Mouse (Mus musculus) forebrain, embryonic 10.5 days (tissue): ENCODE measurements at regions not wholly inside any gene's neighbourhood (a gene's known extent, or its start where the extent isn't known, plus 50 kb on each side); places are given as distances from the start of the nearest gene placed in this dataset.

Experiments used
- DNase-seq: peaks from one replicate; pipeline ENCODE4 v3.0.0-alpha.2; 2017; ENCODE audit warnings: low spot score; ENCODE audit errors: extremely low spot score
- H3K27ac ChIP-seq: fragments of 300-500 bp; sonication (generic); 2 replicates; pipeline ENCODE4 v1.5.1; 2016; ENCODE audit warnings: mild to moderate bottlenecking
- H3K27me3 ChIP-seq: fragments of 300-500 bp; sonication (generic); 2 replicates; pipeline ENCODE4 v1.6.1; 2016; ENCODE audit warnings: mild to moderate bottlenecking; ENCODE audit not compliant: poor library complexity, severe bottlenecking
- H3K36me3 ChIP-seq: fragments of 300-500 bp; sonication (generic); replicated peaks from 2 replicates; pipeline ENCODE4 v1.6.1; 2016; ENCODE audit warnings: mild to moderate bottlenecking, moderate library complexity
- H3K4me1 ChIP-seq: fragments of 300-500 bp; sonication (generic); 2 replicates; pipeline ENCODE4 v1.6.1; 2016
- H3K4me3 ChIP-seq: fragments of 300-500 bp; sonication (generic); 2 replicates; pipeline ENCODE4 v1.5.1; 2016; ENCODE audit warnings: mild to moderate bottlenecking, moderate library complexity
- H3K9me3 ChIP-seq: fragments of 300-500 bp; sonication (generic); 2 replicates; pipeline ENCODE4 v1.6.1; 2016; ENCODE audit warnings: mild to moderate bottlenecking, moderate library complexity
- WGBS: fragments of 180-500 bp; shearing (Covaris S2); methylation state at CpG from one replicate; pipeline ENCODE4 v1.1.7; 2016; 5-methylcytosine and 5-hydroxymethylcytosine counted together

- no peaks in the 10 kb centered on the region for H3K4me1 ChIP-seq
- H3K4me3 ChIP-seq: no peak overlapping the region
- 35% methylated on average over 9 of the region's 9 CpGs for WGBS
- DNase-seq: peak; percentile 64
- no peak overlapping the region for H3K27ac ChIP-seq
- H3K27me3 ChIP-seq: no peaks in the 10 kb centered on the region
- H3K36me3 ChIP-seq: no peaks in the 10 kb centered on the region
- H3K9me3 ChIP-seq: no peaks in the 10 kb centered on the region
Measured at GRCm38 (mm10) chr15:7459992-7460820, 62.0 kb upstream of the Egflam start.

GRCm38 (mm10) chr15:7462549-7462948 is 64.4 kb upstream of the Egflam start:
- WGBS: 86% methylated on average over 18 of the region's 18 CpGs
- no peak for DNase-seq

GRCm38 (mm10) chr15:7463444-7464350 is 65.5 kb upstream of the Egflam start:
- no peak for DNase-seq
- H3K27me3 ChIP-seq: no peaks in the 10 kb centered on the region
- WGBS: 83% methylated on average over 15 of the region's 15 CpGs

More at GRCm38 (mm10) chr15:7462549-7462948, 64.4 kb upstream of the Egflam start:
- no peaks in the 10 kb centered on the region for H3K27me3 ChIP-seq
- no peaks in the 10 kb centered on the region for H3K4me1 ChIP-seq
- no peaks in the 10 kb centered on the region for H3K9me3 ChIP-seq
- H3K36me3 ChIP-seq: no peaks in the 10 kb centered on the region
- H3K4me3 ChIP-seq: no peak overlapping the region
- no peak overlapping the region for H3K27ac ChIP-seq

GRCm38 (mm10) chr15:7480211-7480610 is 82.0 kb upstream of the Egflam start:
- no peak for DNase-seq
- Histone ChIP-seq H3K36me3 (no peaks in the 10 kb centered on the region), H3K27ac (no peak overlapping the region), H3K4me1 (peaks cover 10% of the 10 kb centered on the region), H3K9me3 (no peaks in the 10 kb centered on the region), H3K27me3 (peaks cover 13% of the 10 kb centered on the region), H3K4me3 (no peak overlapping the region)
- 16% methylated on average over 11 of the region's 11 CpGs for WGBS

More at GRCm38 (mm10) chr15:7463444-7464350, 65.5 kb upstream of the Egflam start:
- Histone ChIP-seq H3K36me3 (no peaks in the 10 kb centered on the region), H3K9me3 (no peaks in the 10 kb centered on the region), H3K27ac (no peak overlapping the region), H3K4me3 (no peak overlapping the region), H3K4me1 (no peaks in the 10 kb centered on the region)

- WGBS: 40% methylated on average over 5 of the region's 5 CpGs
- H3K4me1 ChIP-seq: peaks cover 10% of the 10 kb centered on the region
- no peak overlapping the region for H3K27ac ChIP-seq
- DNase-seq: no peak
- H3K36me3 ChIP-seq: no peaks in the 10 kb centered on the region
- H3K9me3 ChIP-seq: no peaks in the 10 kb centered on the region
- no peak overlapping the region for H3K4me3 ChIP-seq
- peaks cover 13% of the 10 kb centered on the region for H3K27me3 ChIP-seq
Measured at GRCm38 (mm10) chr15:7480792-7481210, 82.6 kb upstream of the Egflam start.

GRCm38 (mm10) chr15:7483686-7484085 is 85.5 kb upstream of the Egflam start:
- WGBS: 89% methylated on average over 5 of the region's 5 CpGs
- H3K36me3 ChIP-seq: no peaks in the 10 kb centered on the region
- DNase-seq: no peak
- H3K4me1 ChIP-seq: peaks cover 10% of the 10 kb centered on the region
- H3K4me3 ChIP-seq: no peak overlapping the region
- H3K9me3 ChIP-seq: no peaks in the 10 kb centered on the region
- peaks cover 13% of the 10 kb centered on the region for H3K27me3 ChIP-seq
- H3K27ac ChIP-seq: no peak overlapping the region

- Histone ChIP-seq H3K4me3 (no peak overlapping the region), H3K27me3 (no peaks in the 10 kb centered on the region), H3K36me3 (no peaks in the 10 kb centered on the region), H3K27ac (no peak overlapping the region), H3K9me3 (no peaks in the 10 kb centered on the region), H3K4me1 (0 out of 2 replicates have a peak, but pooled peaks cover 3% of the 10 kb centered on the region)
- no peak for DNase-seq
- WGBS: 87% methylated on average over 7 of the region's 7 CpGs
Measured at GRCm38 (mm10) chr15:7491091-7491490, 92.9 kb upstream of the Egflam start.

- no peak for DNase-seq
- H3K36me3 ChIP-seq: no peaks in the 10 kb centered on the region
- no peaks in the 10 kb centered on the region for H3K9me3 ChIP-seq
- no peaks in the 10 kb centered on the region for H3K27me3 ChIP-seq
- WGBS: 94% methylated on average over 10 of the region's 10 CpGs
- H3K4me3 ChIP-seq: no peak overlapping the region
- H3K4me1 ChIP-seq: 0 out of 2 replicates have a peak, but pooled peaks cover 3% of the 10 kb centered on the region
- no peak overlapping the region for H3K27ac ChIP-seq
Measured at GRCm38 (mm10) chr15:7493126-7493669, 95.0 kb upstream of the Egflam start.

- WGBS: 97% methylated on average over 4 of the region's 4 CpGs
- no peak for DNase-seq
- H3K9me3 ChIP-seq: no peaks in the 10 kb centered on the region
- no peaks in the 10 kb centered on the region for H3K36me3 ChIP-seq
- H3K4me1 ChIP-seq: no peaks in the 10 kb centered on the region
- H3K4me3 ChIP-seq: no peak overlapping the region
- H3K27ac ChIP-seq: no peak overlapping the region
- H3K27me3 ChIP-seq: no peaks in the 10 kb centered on the region
Measured at GRCm38 (mm10) chr15:7497852-7498251, 99.7 kb upstream of the Egflam start.

- no peak overlapping the region for H3K27ac ChIP-seq
- no peaks in the 10 kb centered on the region for H3K36me3 ChIP-seq
- no peaks in the 10 kb centered on the region for H3K9me3 ChIP-seq
- no peaks in the 10 kb centered on the region for H3K27me3 ChIP-seq
- WGBS: 74% methylated on average over 8 of the region's 8 CpGs
- H3K4me3 ChIP-seq: no peak overlapping the region
- H3K4me1 ChIP-seq: peaks cover 6% of the 10 kb centered on the region
- DNase-seq: no peak
Measured at GRCm38 (mm10) chr15:7508535-7508934, 110.3 kb upstream of the Egflam start.

GRCm38 (mm10) chr15:7514743-7515273 is 116.6 kb upstream of the Egflam start:
- no peaks in the 10 kb centered on the region for H3K9me3 ChIP-seq
- no peaks in the 10 kb centered on the region for H3K36me3 ChIP-seq
- peaks cover 7% of the 10 kb centered on the region for H3K4me1 ChIP-seq
- no peaks in the 10 kb centered on the region for H3K27me3 ChIP-seq
- H3K27ac ChIP-seq: no peak overlapping the region
- H3K4me3 ChIP-seq: no peak overlapping the region
- WGBS: 79% methylated on average over 13 of the region's 13 CpGs
- DNase-seq: no peak

GRCm38 (mm10) chr15:7521611-7522010 is 123.4 kb upstream of the Egflam start:
- DNase-seq: no peak
- whole genome bisulfite sequencing: 91% methylated on average over 9 of the region's 9 CpGs

More at GRCm38 (mm10) chr15:7521611-7522010, 123.4 kb upstream of the Egflam start:
- Histone ChIP-seq H3K27me3 (no peaks in the 10 kb centered on the region), H3K4me3 (no peak overlapping the region), H3K4me1 (no peaks in the 10 kb centered on the region), H3K36me3 (no peaks in the 10 kb centered on the region), H3K27ac (no peak overlapping the region), H3K9me3 (no peaks in the 10 kb centered on the region)
